Mouse (Mus musculus) megakaryocyte-erythroid progenitor cell, adult 5-6 weeks (primary cell): ENCODE results near the gene Rprml. TPM values are rescaled to one million over a fixed set of nuclear protein-coding genes. Genes with fewer than 3 reads are reported as not detected.

Source experiments
- total RNA-seq, 2 experiments: library from RNA; stranded (forward) in 1 of 2; stranded (reverse) in 1 of 2; fragments of 200-1000, 215-1000 nt in 1 of 2; fragments of >200 nt in 1 of 2; fragmentation: Nextera tagmentation in 1 of 2; gene quantifications; 2 replicates each; pipeline ENCODE4 v1.2.3; 2014 to 2017

Rprml gene
- total RNA-seq, 2 experiments from 2014 or later: not detected

Other genes starting within 250 kb of the Rprml start
- gene Plekhm1, start 236.9 kb upstream of the Rprml start, total RNA-seq (2014; fragmentation: Nextera tagmentation): 12.5 and 16.3 TPM in 2 replicates
- 2.2 and 2.7 TPM in 2 replicates for gene Plekhm1, start 236.9 kb upstream of the Rprml start, total RNA-seq (2017)
- gene Lrrc37a, start 145.0 kb upstream of the Rprml start, total RNA-seq (2014; fragmentation: Nextera tagmentation): not detected in 2 replicates
- gene Lrrc37a, start 145.0 kb upstream of the Rprml start, total RNA-seq (2017): not detected in 2 replicates
- gene Gm884, start 28.4 kb upstream of the Rprml start, total RNA-seq (2014; fragmentation: Nextera tagmentation): not detected in 2 replicates
- not detected in 2 replicates for gene Gm884, start 28.4 kb upstream of the Rprml start, total RNA-seq (2017)
- not detected in 2 replicates for gene Lyzl6, start 10.7 kb upstream of the Rprml start, total RNA-seq (2014; fragmentation: Nextera tagmentation)
- not detected in 2 replicates for gene Lyzl6, start 10.7 kb upstream of the Rprml start, total RNA-seq (2017)
- 36.1 and 46.9 TPM in 2 replicates for gene Gosr2, start 48.3 kb downstream of the Rprml start, total RNA-seq (2014; fragmentation: Nextera tagmentation)
- 37.8 and 44.2 TPM in 2 replicates for gene Gosr2, start 48.3 kb downstream of the Rprml start, total RNA-seq (2017)
- gene Wnt9b, start 100.3 kb downstream of the Rprml start, total RNA-seq (2014; fragmentation: Nextera tagmentation): not detected in 2 replicates
- not detected in 2 replicates for gene Wnt9b, start 100.3 kb downstream of the Rprml start, total RNA-seq (2017)
- gene Wnt3, start 124.6 kb downstream of the Rprml start, total RNA-seq (2014; fragmentation: Nextera tagmentation): not detected in 2 replicates
- gene Wnt3, start 124.6 kb downstream of the Rprml start, total RNA-seq (2017): not detected in 2 replicates